Mouse (Mus musculus) midbrain, embryonic 14.5 days (tissue): ENCODE results near the gene Cmtr1. TPM values are rescaled to one million over a fixed set of nuclear protein-coding genes. Genes with fewer than 3 reads are reported as not detected.
"Not testable (repeated sequence)": the region's sequence is repeated elsewhere in the genome, so short reads cannot be mapped to it uniquely, and the experiment has no call there.

Experiments
- ATAC-seq: fragments of 200-750 bp; cut with Nextera tagmentation; 2 replicates; pipeline ENCODE4 v1.8.0; 2017; ENCODE audit warnings: moderate number of reproducible peaks, moderate library complexity; ENCODE audit not compliant: low FRiP score, low TSS enrichment
- DNase-seq: peaks from one replicate; pipeline ENCODE4 v3.0.0-alpha.2; 2015
- H3K27ac ChIP-seq: fragments of 300-500 bp; sonication (generic); replicated peaks from 2 replicates; pipeline ENCODE4 v1.5.1; 2014; ENCODE audit warnings: mild to moderate bottlenecking, low read depth, low read length, moderate library complexity
- H3K27me3 ChIP-seq: fragments of 300-500 bp; sonication (generic); 2 replicates; pipeline ENCODE4 v1.6.1; 2014; ENCODE audit warnings: low read length, control low read depth, mixed read lengths; ENCODE audit not compliant: control insufficient read depth, insufficient read depth
- H3K36me3 ChIP-seq: fragments of 300-500 bp; sonication (generic); 2 replicates; pipeline ENCODE4 v1.6.1; 2014; ENCODE audit warnings: low read length, control low read depth; ENCODE audit not compliant: control insufficient read depth, insufficient read depth
- H3K4me1 ChIP-seq: fragments of 300-500 bp; sonication (generic); 2 replicates; pipeline ENCODE4 v1.6.1; 2014; ENCODE audit warnings: mild to moderate bottlenecking, antibody characterized with exemption, low read length, control low read depth; ENCODE audit not compliant: control insufficient read depth, insufficient read depth
- H3K4me2 ChIP-seq: fragments of 300-500 bp; sonication (generic); 2 replicates; pipeline ENCODE4 v1.6.1; 2014; ENCODE audit warnings: mild to moderate bottlenecking, low read length, moderate library complexity
- H3K4me3 ChIP-seq: fragments of 300-500 bp; sonication (generic); replicated peaks from 2 replicates; pipeline ENCODE4 v1.5.1; 2014; ENCODE audit warnings: low read depth, low read length
- H3K9ac ChIP-seq: fragments of 300-500 bp; sonication (generic); replicated peaks from 2 replicates; pipeline ENCODE4 v1.6.1; 2014; ENCODE audit warnings: mild to moderate bottlenecking, low read length, moderate library complexity
- H3K9me3 ChIP-seq: fragments of 300-500 bp; sonication (generic); 2 replicates; pipeline ENCODE4 v1.6.1; 2016; ENCODE audit warnings: low read length, control low read depth, mixed read lengths; ENCODE audit not compliant: control insufficient read depth
- WGBS: fragments of 180-500 bp; shearing (Covaris S2); extraction: QIAGEN DNeasy Blood & Tissue Kit; methylation state at CpG from one replicate; pipeline ENCODE4 v1.1.7; 2014; 5-methylcytosine and 5-hydroxymethylcytosine counted together
- polyA plus RNA-seq: library from polyadenylated mRNA; unstranded; fragments of >200 nt; fragmentation: Nextera tagmentation; extraction: Ambion mirVana; gene quantifications from 2 replicates; pipeline ENCODE4 v1.2.1, GENCODE M21; 2014

Cmtr1 gene
- polyA plus RNA-seq, 1 experiment from 2014 or later, result 136 TPM

DNA sequence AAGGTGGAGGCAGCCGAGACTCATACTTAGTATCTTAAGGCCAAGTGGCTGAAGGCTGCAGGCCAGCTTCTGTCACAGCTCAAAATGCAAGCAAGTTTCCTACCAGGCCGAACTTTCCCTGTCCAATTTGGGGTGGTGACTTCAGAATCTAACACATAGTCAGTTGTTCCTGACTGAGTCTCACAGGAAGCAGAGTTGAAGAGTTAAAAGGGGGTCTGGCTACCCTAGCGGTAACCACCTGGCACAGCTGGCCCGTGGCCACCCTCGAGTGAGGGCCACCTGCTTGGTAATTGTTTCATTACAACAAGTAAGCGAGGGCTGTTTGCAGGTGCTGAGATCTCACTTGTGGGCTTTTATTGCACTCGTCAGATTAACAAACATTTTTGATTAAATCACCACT, 52.2 kb downstream of the Cmtr1 start:
- WGBS, result 71% methylated on average over 7 of the region's 7 CpGs
- Histone ChIP-seq H3K27ac (peak overlapping the region; percentile 63; the same call in 1 of the 2 replicates), H3K4me2 (no peak overlapping the region), H3K36me3 (no peaks in the 10 kb centered on the region), H3K4me3 (no peak overlapping the region), H3K4me1 (peaks cover 59% of the 10 kb centered on the region), H3K9me3 (no peaks in the 10 kb centered on the region), H3K27me3 (no peaks in the 10 kb centered on the region), H3K9ac (no peak overlapping the region)
- ATAC-seq (no peak), DNase-seq (no peak)

DNA sequence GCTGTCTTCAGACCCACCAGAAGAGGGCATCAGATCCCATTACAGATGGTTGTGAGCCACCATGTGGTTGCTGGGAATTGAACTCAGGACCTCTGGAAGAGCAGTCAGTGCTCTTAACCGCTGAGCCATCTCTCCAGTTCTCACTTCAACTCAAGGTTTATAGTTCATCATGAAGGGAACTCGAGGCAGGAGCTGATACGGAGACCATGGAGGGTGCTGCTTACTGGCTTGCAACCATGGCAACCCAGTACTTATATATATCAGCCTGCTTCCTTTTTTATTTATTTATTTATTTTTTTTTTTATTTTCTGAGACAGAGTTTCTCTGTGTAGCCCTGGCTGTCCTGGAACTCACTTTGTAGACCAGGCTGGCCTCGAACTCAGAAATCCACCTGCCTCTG, 53.3 kb downstream of the Cmtr1 start:
- not testable (repeated sequence) for H3K4me3 ChIP-seq, H3K4me2 ChIP-seq, ATAC-seq, H3K9me3 ChIP-seq, H3K27ac ChIP-seq, DNase-seq, H3K27me3 ChIP-seq, H3K36me3 ChIP-seq, H3K9ac ChIP-seq
- H3K4me1 ChIP-seq, result peaks cover 47% of the 10 kb centered on the region
- over 99% methylated on average over 4 of the region's 4 CpGs for WGBS

DNA sequence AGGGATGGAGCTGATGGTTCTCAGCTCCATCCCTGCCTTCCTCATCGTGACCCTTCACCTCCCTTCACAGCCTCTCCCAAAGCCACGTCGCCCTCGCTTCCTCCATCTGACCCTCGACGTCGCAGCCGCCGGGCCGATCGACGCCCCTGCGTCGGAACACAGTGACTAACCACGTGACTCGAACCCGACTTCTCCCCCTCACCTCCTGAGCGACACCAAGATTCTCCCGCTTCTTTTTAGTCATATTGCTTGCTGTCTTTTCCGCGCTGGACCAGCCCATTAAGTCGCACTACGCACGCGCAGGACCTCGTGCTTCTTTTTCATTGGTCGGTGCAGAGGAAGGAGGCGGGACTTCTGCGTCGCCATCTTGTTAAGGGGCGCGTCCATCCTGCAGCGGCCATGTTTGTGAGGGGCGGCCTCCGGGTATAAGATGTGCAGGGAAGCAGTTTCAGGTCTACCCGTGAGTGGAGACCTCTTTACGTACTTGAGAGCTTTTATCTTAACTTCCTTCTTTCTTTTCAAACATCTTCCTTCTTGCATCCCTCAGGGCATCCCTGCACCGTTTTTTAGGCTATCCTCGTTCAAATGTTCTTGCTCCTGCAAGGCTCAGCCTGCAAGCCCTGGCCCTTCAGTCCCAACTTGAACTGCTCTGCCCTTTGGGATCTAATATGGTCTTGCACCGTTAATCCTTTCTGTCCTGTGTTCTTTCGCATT, 56.5 kb downstream of the Cmtr1 start, which contains the start of gene Ccdc167:
Gene Ccdc167, minus strand, starts transcription at position 313 of the 714 bp plus-strand sequence.
- H3K4me3 ChIP-seq, result peak within 1 kb of the TSS; percentile 48
- H3K4me1 ChIP-seq, result peaks cover 19% of the 10 kb centered on the region
- H3K27me3 ChIP-seq, result no peaks in the 10 kb centered on the region
- peak; percentile 98 for DNase-seq
- WGBS, result 5% methylated on average over 41 of the region's 41 CpGs
- H3K36me3 ChIP-seq, result no peaks in the 10 kb centered on the region
- H3K4me2 ChIP-seq, result peak within 1 kb of the TSS; percentile 67
- peak within 1 kb of the TSS; percentile 71 for H3K27ac ChIP-seq
- peak; percentile 95 for ATAC-seq
- no peaks in the 10 kb centered on the region for H3K9me3 ChIP-seq
- peak within 1 kb of the TSS; percentile 42; the same call in 1 of the 2 replicates for H3K9ac ChIP-seq

DNA sequence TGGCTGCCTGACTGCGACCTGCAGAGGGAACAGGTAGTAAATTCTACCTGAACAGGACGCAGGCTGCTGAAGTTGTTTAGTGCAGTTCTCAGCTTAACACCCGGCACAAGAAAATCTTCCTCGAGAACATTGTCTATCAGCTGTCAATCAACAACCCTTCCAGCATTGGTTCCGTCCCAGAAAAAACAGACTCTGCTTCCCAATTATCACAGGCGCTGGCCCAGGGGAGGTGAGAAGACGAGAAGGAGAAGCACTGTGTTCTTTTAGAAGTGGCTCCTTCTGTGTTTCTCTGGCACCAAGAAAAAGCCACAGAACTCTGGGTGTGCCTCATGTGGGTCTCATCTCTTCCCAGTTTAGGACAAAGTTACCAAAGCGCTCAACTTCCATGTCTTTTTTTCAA, 58.3 kb downstream of the Cmtr1 start:
- Histone ChIP-seq H3K36me3 (no peaks in the 10 kb centered on the region), H3K9me3 (no peaks in the 10 kb centered on the region), H3K9ac (no peak overlapping the region), H3K4me1 (peaks cover 15% of the 10 kb centered on the region), H3K4me2 (no peak overlapping the region), H3K27ac (no peak overlapping the region), H3K4me3 (no peak overlapping the region), H3K27me3 (no peaks in the 10 kb centered on the region)
- ATAC-seq (no peak), DNase-seq (no peak)
- WGBS, result 90% methylated on average over 8 of the region's 8 CpGs

DNA sequence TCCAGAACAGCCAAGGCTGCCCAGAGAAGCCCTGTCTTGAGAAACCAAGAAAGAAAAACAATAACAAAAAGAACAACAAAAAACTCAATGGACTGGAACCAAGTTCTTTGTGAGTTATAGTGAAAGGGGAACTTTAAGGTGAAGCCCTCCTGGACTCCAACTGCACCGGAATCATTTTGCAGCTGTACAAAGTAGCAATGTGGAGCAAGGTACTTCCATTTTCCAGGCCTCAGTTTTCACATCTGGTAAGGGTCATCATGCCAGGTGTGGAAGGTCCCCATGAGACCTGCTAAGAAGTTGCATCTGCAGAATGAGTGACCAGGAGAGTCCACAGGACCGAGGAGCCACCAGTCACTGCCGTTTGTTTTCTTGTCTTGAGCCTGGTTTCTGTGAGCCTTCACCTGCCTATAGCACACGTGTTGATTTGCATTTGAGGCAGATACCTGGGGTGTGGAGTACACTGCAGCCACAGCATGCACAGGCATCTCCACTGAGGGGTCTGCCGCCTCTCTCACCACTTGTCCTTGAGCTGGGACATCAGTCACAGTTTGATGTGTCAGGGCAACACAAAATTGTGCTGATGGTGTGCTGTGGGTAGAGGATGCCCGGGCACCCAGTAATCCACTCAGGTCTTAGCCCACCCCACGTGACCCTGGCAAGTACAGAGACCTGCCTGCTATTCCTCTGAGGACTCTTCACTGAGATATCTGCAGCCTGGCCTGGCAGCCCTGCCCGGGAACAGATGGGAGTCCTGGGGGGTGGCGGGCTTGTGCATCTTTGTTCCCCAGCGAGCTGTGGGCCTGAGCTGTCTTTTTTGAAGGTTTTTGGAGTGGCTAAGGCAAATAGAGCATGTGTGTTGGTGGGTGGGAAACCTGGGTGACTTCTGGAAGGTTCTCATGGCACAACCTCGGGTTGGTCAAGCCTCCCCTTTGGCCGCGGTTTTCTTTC, 59.5 kb downstream of the Cmtr1 start:
- H3K27ac ChIP-seq, result no peak overlapping the region
- DNase-seq, result no peak

DNA sequence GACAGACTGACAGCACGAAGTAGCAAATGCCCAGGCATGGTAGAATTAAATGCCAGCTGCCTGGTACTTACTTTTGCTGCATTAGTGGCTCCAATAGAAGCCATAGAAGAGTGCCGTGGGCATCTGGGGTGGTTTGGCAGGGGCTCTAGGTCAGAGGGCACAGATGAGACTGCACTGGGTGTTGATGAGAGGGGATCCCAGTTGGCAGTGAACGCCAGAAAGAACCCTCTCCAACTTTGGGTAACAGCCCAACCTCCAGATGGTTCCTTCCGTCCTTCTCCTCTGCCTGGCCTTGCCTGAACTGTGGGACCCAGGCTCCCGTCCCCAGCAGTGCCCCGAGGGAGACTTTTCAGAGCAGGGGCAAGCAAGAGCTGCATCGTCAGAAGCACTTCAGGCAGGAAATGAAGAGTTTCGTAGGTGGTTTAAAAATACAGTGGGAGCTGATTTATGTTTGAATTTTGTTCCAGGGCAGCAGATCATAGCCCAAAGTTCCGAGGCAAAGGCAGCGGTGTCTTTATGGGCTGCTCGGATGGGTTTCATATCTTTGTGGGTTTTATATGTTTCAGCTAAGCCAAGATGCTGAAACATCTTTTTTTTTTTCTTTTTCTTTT, 60.5 kb downstream of the Cmtr1 start:
- DNase-seq (no peak), ATAC-seq (no peak)
- H3K36me3 ChIP-seq, result no peaks in the 10 kb centered on the region
- no peak overlapping the region for H3K4me3 ChIP-seq
- H3K27me3 ChIP-seq, result no peaks in the 10 kb centered on the region
- H3K27ac ChIP-seq, result no peak overlapping the region
- peaks cover 14% of the 10 kb centered on the region for H3K4me1 ChIP-seq
- H3K9ac ChIP-seq, result no peak overlapping the region
- H3K9me3 ChIP-seq, result no peaks in the 10 kb centered on the region
- WGBS, result 80% methylated on average over 11 of the region's 11 CpGs
- no peak overlapping the region for H3K4me2 ChIP-seq

More for the DNA sequence above, 59.5 kb downstream of the Cmtr1 start:
- ATAC-seq, result no peak
- Histone ChIP-seq H3K36me3 (no peaks in the 10 kb centered on the region), H3K4me1 (peaks cover 15% of the 10 kb centered on the region), H3K4me2 (no peak overlapping the region), H3K27me3 (no peaks in the 10 kb centered on the region), H3K9ac (no peak overlapping the region), H3K4me3 (no peak overlapping the region), H3K9me3 (no peaks in the 10 kb centered on the region)
- WGBS, result 72% methylated on average over 13 of the region's 13 CpGs

DNA sequence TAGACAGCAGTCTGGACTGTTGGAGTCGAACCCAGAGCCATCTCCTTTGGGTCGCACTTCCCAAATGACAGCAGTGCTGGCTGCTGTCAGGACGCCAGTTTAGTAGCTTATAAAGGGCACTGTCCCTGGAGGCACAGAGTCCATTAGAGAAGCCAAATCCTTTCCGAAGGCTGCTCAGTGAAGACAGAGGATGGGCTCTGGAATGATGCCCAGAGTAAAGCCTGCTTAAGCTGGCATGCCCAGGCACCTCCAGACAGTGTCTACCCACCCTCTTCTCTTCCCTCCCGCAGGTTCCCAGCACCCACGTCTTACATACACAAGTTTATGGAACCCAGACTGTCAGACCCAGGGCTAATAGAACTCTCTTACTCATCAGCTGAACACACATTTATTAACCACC, 64.2 kb downstream of the Cmtr1 start:
- ATAC-seq (peak; percentile 34; the same call in 1 of the 2 replicates), DNase-seq (peak; percentile 71)
- WGBS, result 64% methylated on average over 6 of the region's 6 CpGs
- H3K36me3 ChIP-seq, result no peaks in the 10 kb centered on the region
- H3K27me3 ChIP-seq, result no peaks in the 10 kb centered on the region
- no peak overlapping the region for H3K4me3 ChIP-seq
- no peaks in the 10 kb centered on the region for H3K9me3 ChIP-seq
- H3K9ac ChIP-seq, result no peak overlapping the region
- H3K4me2 ChIP-seq, result no peak overlapping the region
- H3K27ac ChIP-seq, result no peak overlapping the region
- peaks cover 3% of the 10 kb centered on the region; the same call in 1 of the 2 replicates for H3K4me1 ChIP-seq

DNA sequence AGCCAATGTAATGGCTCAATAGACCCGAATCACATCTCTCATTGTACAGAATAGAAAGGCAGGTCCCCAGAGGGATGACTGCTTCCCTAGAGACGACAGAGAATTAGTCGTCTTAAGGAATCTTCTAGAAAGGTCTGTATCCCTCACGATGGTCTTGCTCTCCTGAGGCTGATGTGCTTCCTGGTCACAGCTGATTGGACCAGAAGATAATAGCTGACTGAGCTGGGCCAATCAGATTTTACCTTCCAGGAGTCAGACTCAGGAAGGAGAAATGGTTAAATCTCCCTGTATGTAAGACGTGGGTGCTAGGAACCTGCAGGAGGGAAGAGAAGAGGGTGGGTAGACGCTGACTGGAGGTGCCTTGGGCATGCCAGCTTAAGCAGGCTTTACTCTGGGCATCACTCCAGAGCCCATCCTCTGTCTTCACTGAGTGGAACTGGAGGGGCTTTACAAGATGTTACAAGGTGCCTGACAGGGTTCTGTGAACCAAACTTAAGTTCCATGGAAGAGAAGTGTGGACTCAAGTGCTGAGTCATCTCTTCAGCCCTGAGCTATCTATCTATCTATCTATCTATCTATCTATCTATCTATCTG, 64.7 kb downstream of the Cmtr1 start:
- ATAC-seq (no peak), DNase-seq (no peak)
- Histone ChIP-seq H3K4me2 (no peak overlapping the region), H3K36me3 (no peaks in the 10 kb centered on the region), H3K9ac (no peak overlapping the region), H3K27ac (no peak overlapping the region), H3K9me3 (no peaks in the 10 kb centered on the region), H3K4me3 (no peak overlapping the region), H3K4me1 (peaks cover 2% of the 10 kb centered on the region; the same call in 1 of the 2 replicates), H3K27me3 (no peaks in the 10 kb centered on the region)
- WGBS, result 69% methylated on average over 6 of the region's 6 CpGs
